Mouse (Mus musculus) stomach, embryonic 15.5 days (tissue): ENCODE results near the gene Acnat1. TPM values are rescaled to one million over a fixed set of nuclear protein-coding genes. Genes with fewer than 3 reads are reported as not detected.
"Not testable (repeated sequence)": the region's sequence is repeated elsewhere in the genome, so short reads cannot be mapped to it uniquely, and the experiment has no call there.

Source experiments
- ATAC-seq: fragments of 200-750 bp; cut with Nextera tagmentation; 2 replicates; pipeline ENCODE4 v1.8.0; 2017; ENCODE audit warnings: low read depth, moderate number of reproducible peaks, moderate TSS enrichment; ENCODE audit not compliant: insufficient read depth, low FRiP score
- H3K27ac ChIP-seq: fragments of 300-500 bp; sonication (generic); 2 replicates; pipeline ENCODE4 v1.5.1; 2015; ENCODE audit warnings: mild to moderate bottlenecking, inconsistent platforms
- H3K27me3 ChIP-seq: fragments of 300-500 bp; sonication (generic); replicated peaks from 2 replicates; pipeline ENCODE4 v1.6.1; 2015; ENCODE audit warnings: inconsistent platforms
- H3K36me3 ChIP-seq: fragments of 300-500 bp; sonication (generic); 2 replicates; pipeline ENCODE4 v1.6.1; 2015; ENCODE audit warnings: inconsistent platforms
- H3K4me1 ChIP-seq: fragments of 300-500 bp; sonication (generic); 2 replicates; pipeline ENCODE4 v1.6.1; 2015; ENCODE audit warnings: inconsistent platforms
- H3K4me2 ChIP-seq: fragments of 300-500 bp; sonication (generic); 2 replicates; pipeline ENCODE4 v1.6.1; 2015; ENCODE audit warnings: mild to moderate bottlenecking, inconsistent platforms
- H3K4me3 ChIP-seq: fragments of 300-500 bp; sonication (generic); replicated peaks from 2 replicates; pipeline ENCODE4 v1.5.1; 2015; ENCODE audit warnings: inconsistent platforms
- H3K9ac ChIP-seq: fragments of 300-500 bp; sonication (generic); 2 replicates; pipeline ENCODE4 v1.6.1; 2015; ENCODE audit warnings: inconsistent platforms
- H3K9me3 ChIP-seq: fragments of 300-500 bp; sonication (generic); 2 replicates; pipeline ENCODE4 v1.6.1; 2016; ENCODE audit warnings: inconsistent platforms
- WGBS: fragments of 180-500 bp; shearing (Covaris S2); methylation state at CpG from one replicate; pipeline ENCODE4 v1.1.7; 2015; 5-methylcytosine and 5-hydroxymethylcytosine counted together
- polyA plus RNA-seq: library from polyadenylated mRNA; unstranded; fragments of >200 nt; fragmentation: Nextera tagmentation; extraction: Ambion mirVana; gene quantifications from 2 replicates; pipeline ENCODE4 v1.2.1, GENCODE M21; 2015

Gene Acnat1
- 1.7 and 2.3 TPM in 2 replicates for polyA plus RNA-seq

DNA sequence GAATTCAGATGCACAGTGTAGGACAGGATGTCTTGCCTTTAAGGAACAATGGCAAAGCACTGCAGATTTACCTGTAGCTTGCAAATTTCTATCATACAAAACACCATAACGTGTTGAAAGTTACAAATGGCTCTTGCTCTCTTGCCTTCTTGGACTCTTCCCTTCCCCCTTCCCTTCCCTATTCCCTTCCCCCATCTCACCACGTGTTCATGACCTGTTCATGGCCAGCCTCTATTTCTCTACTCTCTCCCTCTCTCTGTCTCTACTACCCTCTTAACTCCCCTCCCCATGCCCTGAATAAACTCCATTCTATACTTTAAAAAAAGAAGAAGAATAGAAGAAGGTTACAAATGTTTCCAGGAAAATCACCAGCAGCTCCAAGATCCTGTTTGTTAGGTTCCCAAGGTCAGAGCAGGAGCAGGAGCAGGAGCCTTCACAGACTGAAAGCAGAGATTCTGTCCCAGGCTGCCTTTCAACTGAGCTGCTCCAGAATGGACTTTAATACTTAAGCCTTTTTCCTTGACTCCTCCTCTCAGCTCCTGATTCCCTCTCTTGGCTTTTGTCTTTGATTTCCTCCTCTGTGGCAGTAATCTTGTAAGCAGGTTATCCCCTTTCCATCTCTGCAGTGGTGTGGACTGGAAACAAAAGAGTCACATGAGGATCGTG is at the start of gene Acnat1:
Acnat1 (minus strand) TSS at position 478 of the 666 bp plus-strand sequence.
- 42% methylated on average over 3 of the region's 3 CpGs for WGBS
- Histone ChIP-seq H3K4me3 (no peak within 1 kb of the TSS), H3K4me2 (no peak within 1 kb of the TSS), H3K27me3 (no peaks in the 10 kb centered on the region), H3K9me3 (no peaks in the 10 kb centered on the region), H3K4me1 (0 out of 2 replicates have a peak, but pooled peaks cover 5% of the 10 kb centered on the region), H3K9ac (no peak within 1 kb of the TSS), H3K36me3 (no peaks in the 10 kb centered on the region), H3K27ac (no peak within 1 kb of the TSS)
- ATAC-seq = no peak

DNA sequence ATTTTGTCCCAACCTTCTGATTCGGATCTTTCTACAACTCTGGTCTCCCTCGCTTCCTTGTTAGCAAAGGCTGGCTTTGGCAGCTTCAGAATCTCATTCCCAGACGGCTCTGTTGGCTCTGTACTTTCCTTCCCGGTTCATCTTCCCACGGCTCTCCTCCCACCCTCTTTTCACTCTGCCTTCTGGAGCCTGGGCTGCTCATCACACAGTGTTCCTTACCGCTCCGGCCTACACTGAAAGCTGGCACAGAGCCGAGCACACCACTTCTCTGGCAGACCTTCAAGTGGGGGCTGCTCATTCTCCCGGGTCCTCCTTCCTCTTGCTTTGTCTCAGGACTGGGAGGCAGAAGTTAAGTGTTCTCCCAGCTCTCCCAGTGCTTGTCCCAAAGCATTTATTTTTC is 48.9 kb upstream of the Acnat1 start:
- Histone ChIP-seq H3K4me3 (0 out of 2 replicates have a peak overlapping the region, but pooled peaks have one; percentile 4), H3K9me3 (no peaks in the 10 kb centered on the region), H3K4me1 (peaks cover 6% of the 10 kb centered on the region; the same call in 1 of the 2 replicates), H3K9ac (no peak overlapping the region), H3K36me3 (0 out of 2 replicates have a peak, but pooled peaks cover 6% of the 10 kb centered on the region), H3K27ac (no peak overlapping the region), H3K4me2 (peak overlapping the region; percentile 66; the same call in 1 of the 2 replicates), H3K27me3 (no peaks in the 10 kb centered on the region)
- ATAC-seq = no peak
- WGBS = 73% methylated on average over 9 of the region's 9 CpGs

- peak; percentile 9; the same call in 1 of the 2 replicates for ATAC-seq
- H3K4me2 ChIP-seq = peak overlapping the region; percentile 66
These were observed 47.6 kb upstream of the Acnat1 start for GRCm38 (mm10) chr4:49521346-49521745.

GRCm38 (mm10) chr4:49520572-49521340 is 47.0 kb upstream of the Acnat1 start, which contains the start of the genes Mrpl50 and Zfp189:
TSS of gene Mrpl50 (minus strand) at chr4:49521093.
TSS of gene Zfp189 (plus strand) at chr4:49521176.
- H3K27ac ChIP-seq = peak within 1 kb of the TSS; percentile 59
- H3K36me3 ChIP-seq = 0 out of 2 replicates have a peak, but pooled peaks cover 6% of the 10 kb centered on the region
- H3K9ac ChIP-seq = peak within 1 kb of the TSS; percentile 68
- H3K4me1 ChIP-seq = peaks cover 6% of the 10 kb centered on the region; the same call in 1 of the 2 replicates
- no peaks in the 10 kb centered on the region for H3K27me3 ChIP-seq
- H3K4me3 ChIP-seq = peak within 1 kb of the TSS; percentile 77
- no peaks in the 10 kb centered on the region for H3K9me3 ChIP-seq
- peak within 1 kb of the TSS; percentile 66 for H3K4me2 ChIP-seq
- under 1% methylated on average over 41 of the region's 41 CpGs for WGBS
- peak; percentile 99 for ATAC-seq

More at GRCm38 (mm10) chr4:49521346-49521745, 47.6 kb upstream of the Acnat1 start:
- H3K9ac ChIP-seq = peak overlapping the region; percentile 56
- 0 out of 2 replicates have a peak, but pooled peaks cover 6% of the 10 kb centered on the region for H3K36me3 ChIP-seq
- H3K4me3 ChIP-seq = peak overlapping the region; percentile 77
- H3K27ac ChIP-seq = no peak overlapping the region
- no peaks in the 10 kb centered on the region for H3K27me3 ChIP-seq
- no peaks in the 10 kb centered on the region for H3K9me3 ChIP-seq
- peaks cover 6% of the 10 kb centered on the region; the same call in 1 of the 2 replicates for H3K4me1 ChIP-seq
- under 1% methylated on average over 17 of the region's 17 CpGs for WGBS

DNA sequence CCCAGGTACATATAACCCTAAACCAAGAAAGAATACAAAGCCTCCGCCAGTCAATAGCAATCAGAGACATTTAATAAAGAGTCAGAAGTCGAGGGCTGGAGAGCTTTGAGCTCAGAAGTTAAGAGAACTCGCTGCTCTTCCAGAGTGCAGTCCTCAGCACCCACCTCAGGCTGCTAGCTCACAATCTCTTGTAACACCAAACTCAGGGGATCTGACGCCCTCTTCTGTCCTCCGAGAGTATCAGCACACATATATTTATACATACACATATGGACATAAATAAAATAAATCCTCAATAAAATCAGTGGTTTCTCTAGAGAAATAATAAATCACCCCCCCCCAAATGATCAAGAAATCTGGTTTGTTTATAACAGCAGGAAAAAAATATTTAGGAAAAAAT is 45.8 kb upstream of the Acnat1 start:
- Histone ChIP-seq H3K36me3 (0 out of 2 replicates have a peak, but pooled peaks cover 6% of the 10 kb centered on the region), H3K4me1 (peaks cover 6% of the 10 kb centered on the region; the same call in 1 of the 2 replicates), H3K4me3 (0 out of 2 replicates have a peak overlapping the region, but pooled peaks have one; percentile 8), H3K27me3 (no peaks in the 10 kb centered on the region), H3K9me3 (no peaks in the 10 kb centered on the region), H3K27ac (no peak overlapping the region), H3K9ac (no peak overlapping the region), H3K4me2 (no peak overlapping the region)
- no peak for ATAC-seq
- WGBS = 74% methylated on average over 5 of the region's 5 CpGs

- H3K9ac ChIP-seq = no peak overlapping the region
- H3K27me3 ChIP-seq = no peaks in the 10 kb centered on the region
- H3K27ac ChIP-seq = no peak overlapping the region
- no peak overlapping the region for H3K4me2 ChIP-seq
- no peak overlapping the region for H3K4me3 ChIP-seq
- peaks cover 9% of the 10 kb centered on the region; the same call in 1 of the 2 replicates for H3K36me3 ChIP-seq
- WGBS = 96% methylated on average over 6 of the region's 6 CpGs
- H3K9me3 ChIP-seq = no peaks in the 10 kb centered on the region
- ATAC-seq = no peak
- peaks cover 2% of the 10 kb centered on the region; the same call in 1 of the 2 replicates for H3K4me1 ChIP-seq
These were observed 40.7 kb upstream of the Acnat1 start for GRCm38 (mm10) chr4:49514441-49514840.

DNA sequence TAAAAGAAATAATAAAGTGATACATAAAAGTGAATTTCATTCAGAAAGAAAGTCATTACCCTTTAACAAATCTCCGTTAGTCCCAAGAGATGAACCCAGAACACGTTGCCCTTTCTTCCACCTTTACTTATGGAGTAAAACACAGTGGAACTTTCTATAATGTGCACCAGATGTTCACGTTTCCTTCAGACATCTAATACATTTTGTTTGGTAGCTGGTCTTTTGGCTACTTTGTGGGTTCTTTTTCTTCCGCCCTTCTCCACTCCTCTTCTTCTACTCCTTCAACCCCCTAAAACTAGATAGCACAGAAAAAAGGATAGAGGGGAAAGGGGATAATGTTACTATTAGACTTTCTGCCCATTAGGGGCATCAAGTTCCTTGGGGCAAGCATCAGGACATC is 38.9 kb upstream of the Acnat1 start:
- Histone ChIP-seq H3K4me3 (no peak overlapping the region), H3K27ac (no peak overlapping the region), H3K27me3 (no peaks in the 10 kb centered on the region), H3K4me2 (no peak overlapping the region), H3K9me3 (no peaks in the 10 kb centered on the region), H3K9ac (no peak overlapping the region), H3K4me1 (no peaks in the 10 kb centered on the region), H3K36me3 (peaks cover 5% of the 10 kb centered on the region; the same call in 1 of the 2 replicates)
- 90% methylated on average over 4 of the region's 4 CpGs for WGBS
- no peak for ATAC-seq

DNA sequence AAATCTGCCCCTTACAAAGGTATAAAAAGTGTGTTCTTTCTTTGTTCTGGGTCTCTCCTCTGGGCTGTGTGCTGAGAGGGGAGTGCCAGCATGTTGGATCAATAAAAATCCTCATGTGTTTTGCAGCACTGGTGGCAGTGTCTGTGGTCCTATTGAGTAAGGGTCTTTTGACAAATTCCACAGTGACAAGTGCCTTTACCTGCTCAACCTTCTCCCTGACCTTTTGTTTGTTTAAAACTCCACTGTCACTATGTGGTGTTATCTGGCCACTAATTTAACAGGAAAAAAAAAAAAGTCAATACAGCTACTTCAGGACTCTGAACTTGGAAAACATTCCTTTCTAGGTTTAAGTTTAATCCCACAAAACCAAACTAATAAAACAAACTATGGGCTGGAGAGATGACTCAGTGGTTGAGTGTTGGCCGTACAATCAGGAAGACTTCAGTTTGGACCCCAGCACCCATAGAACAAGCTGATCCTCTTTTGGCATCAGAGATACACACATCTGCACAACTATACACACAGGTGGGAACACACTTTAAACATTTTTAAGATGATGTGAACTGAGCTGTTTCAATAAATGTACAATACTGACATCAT is 36.6 kb upstream of the Acnat1 start:
- not testable (repeated sequence) for H3K27me3 ChIP-seq, ATAC-seq, H3K4me1 ChIP-seq, H3K27ac ChIP-seq, H3K9ac ChIP-seq, H3K36me3 ChIP-seq, H3K9me3 ChIP-seq, H3K4me2 ChIP-seq, H3K4me3 ChIP-seq
- 62% methylated on average over 1 of the region's 1 CpGs for whole genome bisulfite sequencing

DNA sequence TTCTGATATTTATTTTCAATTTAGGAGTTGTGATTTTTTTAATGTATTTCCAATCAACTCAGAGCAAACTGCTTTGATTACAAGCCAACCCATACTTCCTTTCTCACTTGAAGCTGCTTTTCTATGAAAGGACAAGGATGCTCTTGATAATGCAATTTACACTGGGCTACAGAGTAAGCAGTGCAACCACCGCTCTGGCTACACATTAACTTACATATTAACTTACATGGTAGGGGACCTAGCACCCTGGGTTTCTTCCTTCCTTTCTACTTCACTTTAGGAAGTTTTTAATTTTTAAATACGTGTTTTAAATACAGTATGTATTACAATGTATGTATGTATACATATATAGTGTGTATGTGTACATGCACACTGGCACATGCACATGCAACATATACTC is 35.5 kb upstream of the Acnat1 start:
- no peak for ATAC-seq
- no peaks in the 10 kb centered on the region for H3K4me1 ChIP-seq
- H3K9ac ChIP-seq = no peak overlapping the region
- no peaks in the 10 kb centered on the region for H3K27me3 ChIP-seq
- no peak overlapping the region for H3K4me3 ChIP-seq
- WGBS = 74% methylated on average over 2 of the region's 2 CpGs
- no peaks in the 10 kb centered on the region for H3K9me3 ChIP-seq
- no peak overlapping the region for H3K27ac ChIP-seq
- H3K36me3 ChIP-seq = peaks cover 5% of the 10 kb centered on the region; the same call in 1 of the 2 replicates
- H3K4me2 ChIP-seq = no peak overlapping the region

DNA sequence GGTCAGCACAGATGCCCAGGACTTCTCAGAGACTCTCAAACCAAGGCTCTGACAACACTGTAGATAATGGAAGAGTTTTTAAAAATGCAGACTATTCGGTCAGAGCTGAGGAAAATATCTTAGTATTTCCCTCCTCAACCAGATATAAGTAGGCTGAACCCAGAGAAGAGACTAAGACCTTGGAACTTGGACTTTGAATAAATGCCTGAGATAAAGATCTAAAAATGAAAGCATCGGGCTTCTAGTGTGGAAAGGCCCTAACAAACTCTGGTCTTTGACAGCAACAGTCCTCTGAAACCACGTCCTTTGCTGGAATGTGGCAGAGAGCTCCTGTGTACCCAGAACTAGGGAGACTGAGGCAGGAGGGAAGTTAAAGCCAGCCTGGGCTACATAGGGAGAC is 32.7 kb upstream of the Acnat1 start, which contains the start of gene Baat:
Baat (minus strand) TSS at position 172 of the 400 bp plus-strand sequence.
- ATAC-seq = no peak
- Histone ChIP-seq H3K36me3 (no peaks in the 10 kb centered on the region), H3K9ac (no peak within 1 kb of the TSS), H3K9me3 (no peaks in the 10 kb centered on the region), H3K4me1 (no peaks in the 10 kb centered on the region), H3K27ac (no peak within 1 kb of the TSS), H3K4me2 (no peak within 1 kb of the TSS), H3K27me3 (no peaks in the 10 kb centered on the region), H3K4me3 (no peak within 1 kb of the TSS)
- WGBS = 59% methylated on average over 3 of the region's 3 CpGs

DNA sequence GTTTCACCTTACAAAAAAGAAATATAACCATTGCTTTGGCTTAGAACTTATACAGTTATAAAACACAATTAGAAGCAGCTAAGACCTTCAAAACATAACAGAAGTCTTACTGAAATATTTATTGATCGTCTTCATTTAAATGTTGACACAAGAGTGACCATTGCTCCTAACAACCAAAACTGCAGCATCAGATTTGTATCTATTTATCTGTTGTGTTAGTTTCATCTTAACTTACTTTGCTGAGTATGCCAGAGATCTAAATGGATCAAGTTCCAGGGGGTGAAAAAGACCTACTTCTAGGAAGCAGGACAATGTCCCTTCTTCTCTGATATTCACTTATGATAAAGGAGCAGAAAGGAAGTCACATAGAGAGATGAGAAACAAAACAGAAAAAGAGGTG is 29.9 kb upstream of the Acnat1 start:
- Histone ChIP-seq H3K36me3 (no peaks in the 10 kb centered on the region), H3K27ac (no peak overlapping the region), H3K4me2 (no peak overlapping the region), H3K27me3 (no peaks in the 10 kb centered on the region), H3K9me3 (no peaks in the 10 kb centered on the region), H3K4me1 (no peaks in the 10 kb centered on the region), H3K9ac (no peak overlapping the region), H3K4me3 (no peak overlapping the region)
- 89% methylated on average over 1 of the region's 1 CpGs for WGBS
- ATAC-seq = no peak
